Mouse (Mus musculus): ENCODE data around the gene Atp13a4. TPM values are rescaled to one million over a fixed set of nuclear protein-coding genes. Genes with fewer than 3 reads are reported as not detected.

Atp13a4 gene
- polyA plus RNA-seq (2015; fragmentation: Nextera tagmentation; extraction: Ambion mirVana) = not detected in 2 replicates

DNA sequence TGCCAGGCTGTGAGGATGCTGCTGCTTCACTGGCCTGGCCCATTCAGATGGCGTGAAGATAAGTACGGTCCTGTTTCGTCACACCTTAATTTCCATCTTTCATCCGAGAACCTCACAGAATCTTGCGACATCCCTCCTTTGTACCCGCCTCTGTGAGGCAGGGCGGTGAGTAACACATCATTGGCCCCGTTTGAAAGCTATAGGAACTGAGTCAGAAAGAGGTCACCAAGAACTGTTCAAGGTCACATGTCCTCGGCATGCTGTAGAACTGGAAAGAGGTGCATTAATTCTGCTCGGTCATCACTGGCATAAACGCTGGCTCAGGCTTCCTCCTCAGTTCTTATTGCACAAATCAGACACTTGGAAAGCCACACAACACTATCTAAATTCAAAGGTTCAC, at the start of gene Atp13a4:
Gene Atp13a4 (minus strand): TSS at position 36 of the 400 bp plus-strand sequence.
- WGBS (ENCODE audit: insufficient replicate concordance) = 65% methylated on average over 11 of the region's 11 CpGs
- H3K36me3 ChIP-seq (replicated peaks) = no peaks in the 10 kb centered on the region
- H3K4me3 ChIP-seq (replicated peaks) = no peak within 1 kb of the TSS
- ATAC-seq (ENCODE audit: insufficient read depth) = no peak
- H3K9ac ChIP-seq = no peak within 1 kb of the TSS
- H3K9me3 ChIP-seq (replicated peaks) = no peaks in the 10 kb centered on the region
- no peak within 1 kb of the TSS for H3K4me2 ChIP-seq
- H3K4me1 ChIP-seq (replicated peaks) = no peaks in the 10 kb centered on the region
- no peak within 1 kb of the TSS for H3K27ac ChIP-seq (replicated peaks)
- H3K27me3 ChIP-seq = no peaks in the 10 kb centered on the region

- Histone ChIP-seq H3K4me3 (replicated peaks) (no peak overlapping the region), H3K4me1 (replicated peaks) (no peaks in the 10 kb centered on the region), H3K4me2 (no peak overlapping the region), H3K27me3 (no peaks in the 10 kb centered on the region), H3K27ac (replicated peaks) (no peak overlapping the region), H3K9ac (no peak overlapping the region), H3K36me3 (replicated peaks) (peaks cover 53% of the 10 kb centered on the region), H3K9me3 (replicated peaks) (no peaks in the 10 kb centered on the region)
- no peak for ATAC-seq (ENCODE audit: insufficient read depth)
- WGBS (ENCODE audit: insufficient replicate concordance) = 72% methylated on average over 7 of the region's 7 CpGs
Measured at GRCm38 (mm10) chr16:29592171-29592570, 47.5 kb upstream of the Atp13a4 start.

DNA sequence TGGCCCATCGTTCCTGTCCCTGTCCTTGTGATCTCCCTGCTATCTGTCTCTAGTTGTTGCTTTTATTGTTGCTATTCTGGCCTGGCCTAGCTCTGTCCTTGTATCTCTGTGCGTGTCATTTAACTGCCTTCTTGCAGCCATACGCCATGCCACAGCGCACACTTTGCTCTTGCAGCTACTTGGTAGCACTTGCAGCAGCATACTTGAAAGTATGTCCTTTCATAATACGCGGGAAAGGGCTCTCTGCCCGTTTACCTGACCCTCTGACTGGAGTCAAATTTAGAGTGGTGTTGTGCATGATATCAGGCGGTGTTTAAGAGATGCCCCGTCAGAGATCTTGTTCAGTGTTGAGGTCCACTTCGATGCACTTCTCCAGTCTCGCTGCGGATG, 35.1 kb upstream of the Atp13a4 start:
- WGBS (ENCODE audit: insufficient replicate concordance) = 6% methylated on average over 12 of the region's 12 CpGs
- peak overlapping the region; percentile 90 for H3K9ac ChIP-seq
- no peak overlapping the region for H3K27ac ChIP-seq (replicated peaks)
- H3K36me3 ChIP-seq (replicated peaks) = no peaks in the 10 kb centered on the region
- ATAC-seq (ENCODE audit: insufficient read depth) = peak; percentile 19
- H3K9me3 ChIP-seq (replicated peaks) = no peaks in the 10 kb centered on the region
- peak overlapping the region; percentile 97 for H3K4me3 ChIP-seq (replicated peaks)
- peak overlapping the region; percentile 80 for H3K4me2 ChIP-seq
- peaks cover 9% of the 10 kb centered on the region for H3K4me1 ChIP-seq (replicated peaks)
- no peaks in the 10 kb centered on the region for H3K27me3 ChIP-seq

DNA sequence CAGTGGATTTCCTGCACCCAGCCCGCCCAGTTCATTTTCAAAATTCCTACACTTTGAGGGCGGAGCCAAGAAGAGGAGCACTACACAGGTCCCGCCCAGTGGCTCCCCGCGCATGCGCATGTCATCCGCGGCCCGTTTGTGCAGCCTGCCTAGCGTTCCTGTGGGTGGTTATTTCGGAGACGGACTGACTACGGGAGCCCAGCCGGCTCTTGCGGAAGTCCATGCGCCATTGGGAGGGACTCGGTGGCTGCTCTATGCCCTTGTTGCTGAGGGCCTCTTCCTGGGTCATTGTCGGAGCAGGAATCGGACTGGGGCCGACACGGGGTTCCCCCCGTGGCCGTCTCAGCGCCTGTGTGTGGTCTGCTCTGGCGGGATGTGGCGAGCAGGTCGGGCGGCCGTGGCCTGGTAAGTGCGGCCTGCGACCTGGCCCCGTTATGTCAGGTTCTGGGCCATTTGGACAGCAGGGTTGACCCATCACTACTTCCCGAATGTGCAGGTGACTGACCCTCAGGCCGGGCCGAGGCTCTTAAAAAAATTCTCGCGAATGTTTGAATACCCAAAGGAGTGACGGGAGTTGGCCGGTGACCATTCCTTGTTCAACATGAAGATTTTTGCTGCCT, 34.6 kb upstream of the Atp13a4 start, which contains the start of gene Opa1:
Gene Opa1 (plus strand): TSS at position 168 of the 620 bp plus-strand sequence.
- Histone ChIP-seq H3K36me3 (replicated peaks) (no peaks in the 10 kb centered on the region), H3K4me2 (peak within 1 kb of the TSS; percentile 80), H3K9ac (peak within 1 kb of the TSS; percentile 90), H3K27ac (replicated peaks) (peak within 1 kb of the TSS; percentile 51; the same call in 1 of the 2 replicates), H3K27me3 (no peaks in the 10 kb centered on the region), H3K9me3 (replicated peaks) (no peaks in the 10 kb centered on the region), H3K4me3 (replicated peaks) (peak within 1 kb of the TSS; percentile 97), H3K4me1 (replicated peaks) (peaks cover 9% of the 10 kb centered on the region)
- under 1% methylated on average over 39 of the region's 39 CpGs for WGBS (ENCODE audit: insufficient replicate concordance)
- peak; percentile 96 for ATAC-seq (ENCODE audit: insufficient read depth)

GRCm38 (mm10) chr16:29575620-29576019, 31.0 kb upstream of the Atp13a4 start:
- 5% methylated on average over 5 of the region's 5 CpGs for WGBS (ENCODE audit: insufficient replicate concordance)
- no peak overlapping the region for H3K4me2 ChIP-seq
- H3K9me3 ChIP-seq (replicated peaks) = no peaks in the 10 kb centered on the region
- no peak overlapping the region for H3K9ac ChIP-seq
- H3K4me1 ChIP-seq (replicated peaks) = peaks cover 9% of the 10 kb centered on the region
- H3K4me3 ChIP-seq (replicated peaks) = no peak overlapping the region
- no peaks in the 10 kb centered on the region for H3K27me3 ChIP-seq
- no peak for ATAC-seq (ENCODE audit: insufficient read depth)
- H3K27ac ChIP-seq (replicated peaks) = no peak overlapping the region
- no peaks in the 10 kb centered on the region for H3K36me3 ChIP-seq (replicated peaks)

DNA sequence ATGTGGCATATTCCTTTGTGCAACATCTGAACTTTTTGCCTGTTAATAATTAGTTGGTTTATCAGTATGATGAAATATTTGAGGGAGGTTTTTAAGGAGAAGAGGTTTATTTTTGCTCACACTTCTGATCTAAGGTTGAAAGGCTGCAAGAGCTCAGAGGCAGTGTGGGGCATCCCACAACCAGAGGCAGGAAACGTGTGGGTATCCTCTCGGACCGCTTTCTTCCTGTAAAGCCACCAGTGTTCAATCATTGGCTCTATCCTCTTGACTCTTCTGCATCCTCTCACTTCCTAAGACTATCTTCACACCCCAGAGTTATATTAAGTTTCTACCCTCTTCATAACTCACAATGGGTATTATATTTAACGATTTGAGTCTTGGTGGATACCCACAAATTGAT, 29.3 kb upstream of the Atp13a4 start:
- 21% methylated on average over 4 of the region's 4 CpGs for WGBS (ENCODE audit: insufficient replicate concordance)
- Histone ChIP-seq H3K9me3 (replicated peaks) (no peaks in the 10 kb centered on the region), H3K9ac (no peak overlapping the region), H3K4me3 (replicated peaks) (no peak overlapping the region), H3K27me3 (no peaks in the 10 kb centered on the region), H3K4me2 (no peak overlapping the region), H3K4me1 (replicated peaks) (no peaks in the 10 kb centered on the region; the same call in 1 of the 2 replicates), H3K36me3 (replicated peaks) (no peaks in the 10 kb centered on the region), H3K27ac (replicated peaks) (no peak overlapping the region)
- no peak for ATAC-seq (ENCODE audit: insufficient read depth)

- Histone ChIP-seq H3K36me3 (replicated peaks) (no peaks in the 10 kb centered on the region), H3K4me3 (replicated peaks) (no peak overlapping the region), H3K4me1 (replicated peaks) (no peaks in the 10 kb centered on the region), H3K27ac (replicated peaks) (no peak overlapping the region), H3K9me3 (replicated peaks) (no peaks in the 10 kb centered on the region), H3K27me3 (no peaks in the 10 kb centered on the region), H3K9ac (no peak overlapping the region), H3K4me2 (no peak overlapping the region)
- WGBS (ENCODE audit: insufficient replicate concordance) = 4% methylated on average over 7 of the region's 7 CpGs
- no peak for ATAC-seq (ENCODE audit: insufficient read depth)
Measured at GRCm38 (mm10) chr16:29560869-29561268, 16.2 kb upstream of the Atp13a4 start.

DNA sequence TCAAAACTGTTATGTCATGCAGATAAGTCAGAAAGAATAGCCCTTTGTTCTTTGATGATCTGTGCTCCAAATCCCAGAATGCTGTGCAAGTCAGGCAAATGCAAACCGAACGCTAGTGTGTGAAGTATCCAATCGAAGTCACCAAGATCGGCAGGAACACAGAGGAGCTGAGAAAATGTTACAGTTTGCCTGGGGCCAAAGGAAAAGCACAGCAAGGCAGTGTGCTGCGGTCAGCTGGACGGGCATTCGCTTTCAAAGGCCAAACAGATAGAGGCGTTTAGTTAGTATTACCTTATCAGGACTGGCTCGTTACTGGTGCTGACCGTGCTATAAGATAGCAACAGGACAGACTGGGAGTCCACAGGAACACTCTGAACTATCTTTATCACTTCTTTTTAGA, 15.8 kb upstream of the Atp13a4 start:
- Histone ChIP-seq H3K4me2 (no peak overlapping the region; the same call in 1 of the 2 replicates), H3K4me3 (replicated peaks) (no peak overlapping the region), H3K27ac (replicated peaks) (no peak overlapping the region), H3K9ac (no peak overlapping the region), H3K27me3 (no peaks in the 10 kb centered on the region), H3K4me1 (replicated peaks) (no peaks in the 10 kb centered on the region), H3K36me3 (replicated peaks) (no peaks in the 10 kb centered on the region), H3K9me3 (replicated peaks) (no peaks in the 10 kb centered on the region)
- no peak for ATAC-seq (ENCODE audit: insufficient read depth)
- 36% methylated on average over 10 of the region's 10 CpGs for WGBS (ENCODE audit: insufficient replicate concordance)

DNA sequence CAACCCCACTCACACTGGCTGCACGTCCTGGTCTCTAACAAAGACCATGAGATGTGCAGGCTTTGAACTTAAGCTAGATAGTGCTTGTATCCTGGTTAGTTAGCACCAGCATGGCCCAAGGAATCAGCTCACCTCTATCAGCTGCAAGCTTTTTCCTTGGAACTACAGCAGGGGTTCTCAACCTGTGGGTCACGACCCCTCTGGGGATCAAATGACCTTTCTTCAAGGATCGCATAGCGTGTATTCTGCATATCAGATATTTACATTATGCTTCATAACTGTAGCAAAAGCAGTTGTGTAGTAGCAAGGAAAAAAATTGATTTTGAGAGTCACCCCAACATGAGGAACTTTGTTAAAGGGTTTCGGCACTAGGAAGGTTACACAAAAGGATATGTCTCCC, 15.0 kb upstream of the Atp13a4 start:
- ATAC-seq (ENCODE audit: insufficient read depth) = no peak
- no peaks in the 10 kb centered on the region for H3K9me3 ChIP-seq (replicated peaks)
- H3K9ac ChIP-seq = no peak overlapping the region
- no peaks in the 10 kb centered on the region for H3K27me3 ChIP-seq
- WGBS (ENCODE audit: insufficient replicate concordance) = 66% methylated on average over 5 of the region's 5 CpGs
- no peak overlapping the region for H3K4me3 ChIP-seq (replicated peaks)
- H3K27ac ChIP-seq (replicated peaks) = no peak overlapping the region
- H3K36me3 ChIP-seq (replicated peaks) = no peaks in the 10 kb centered on the region
- no peaks in the 10 kb centered on the region for H3K4me1 ChIP-seq (replicated peaks)
- no peak overlapping the region for H3K4me2 ChIP-seq

GRCm38 (mm10) chr16:29541261-29541683, 3.4 kb downstream of the Atp13a4 start:
- no peak overlapping the region for H3K4me3 ChIP-seq (replicated peaks)

GRCm38 (mm10) chr16:29539906-29540305, 4.8 kb downstream of the Atp13a4 start:
- Histone ChIP-seq H3K27ac (replicated peaks) (no peak overlapping the region), H3K9ac (no peak overlapping the region)
- ATAC-seq (ENCODE audit: insufficient read depth) = no peak

More at GRCm38 (mm10) chr16:29541261-29541683, 3.4 kb downstream of the Atp13a4 start:
- Histone ChIP-seq H3K9ac (no peak overlapping the region), H3K9me3 (replicated peaks) (no peaks in the 10 kb centered on the region), H3K27me3 (no peaks in the 10 kb centered on the region), H3K27ac (replicated peaks) (no peak overlapping the region), H3K36me3 (replicated peaks) (no peaks in the 10 kb centered on the region), H3K4me2 (no peak overlapping the region), H3K4me1 (replicated peaks) (no peaks in the 10 kb centered on the region)
- ATAC-seq (ENCODE audit: insufficient read depth) = no peak
- 68% methylated on average over 11 of the region's 11 CpGs for WGBS (ENCODE audit: insufficient replicate concordance)

More at GRCm38 (mm10) chr16:29539906-29540305, 4.8 kb downstream of the Atp13a4 start:
- H3K36me3 ChIP-seq (replicated peaks) = no peaks in the 10 kb centered on the region
- no peaks in the 10 kb centered on the region for H3K27me3 ChIP-seq
- no peak overlapping the region for H3K4me3 ChIP-seq (replicated peaks)
- no peaks in the 10 kb centered on the region for H3K9me3 ChIP-seq (replicated peaks)
- H3K4me1 ChIP-seq (replicated peaks) = no peaks in the 10 kb centered on the region
- no peak overlapping the region for H3K4me2 ChIP-seq

All from liver, embryonic 15.5 days (tissue).